Mouse (Mus musculus) heart, embryonic 11.5 days (tissue): ENCODE data around the gene 1110017D15Rik. TPM values are rescaled to one million over a fixed set of nuclear protein-coding genes. Genes with fewer than 3 reads are reported as not detected.

Experiments used
- ATAC-seq: fragments of 200-750 bp; cut with Nextera tagmentation; replicated peaks from 2 replicates; pipeline ENCODE4 v1.8.0; 2017; ENCODE audit warnings: moderate library complexity; ENCODE audit not compliant: insufficient number of reproducible peaks, low FRiP score, low TSS enrichment
- H3K27ac ChIP-seq: fragments of 300-500 bp; sonication (generic); 2 replicates; pipeline ENCODE4 v1.5.1; 2014; ENCODE audit warnings: mild to moderate bottlenecking, low read depth, low read length
- H3K27me3 ChIP-seq: fragments of 300-500 bp; sonication (generic); 2 replicates; pipeline ENCODE4 v1.6.1; 2014; ENCODE audit warnings: mild to moderate bottlenecking, low read length, mixed read lengths; ENCODE audit not compliant: control insufficient read depth, insufficient read depth
- H3K36me3 ChIP-seq: fragments of 300-500 bp; sonication (generic); 2 replicates; pipeline ENCODE4 v1.6.1; 2014; ENCODE audit warnings: mild to moderate bottlenecking, low read length, moderate library complexity, mixed read lengths; ENCODE audit not compliant: control insufficient read depth, insufficient read depth
- H3K4me1 ChIP-seq: fragments of 300-500 bp; sonication (generic); 2 replicates; pipeline ENCODE4 v1.6.1; 2014; ENCODE audit warnings: low read length; ENCODE audit not compliant: control insufficient read depth, insufficient read depth
- H3K4me2 ChIP-seq: fragments of 300-500 bp; sonication (generic); 2 replicates; pipeline ENCODE4 v1.6.1; 2014; ENCODE audit warnings: mild to moderate bottlenecking, moderate library complexity
- H3K4me3 ChIP-seq: fragments of 300-500 bp; sonication (generic); 2 replicates; pipeline ENCODE4 v1.5.1; 2014; ENCODE audit warnings: low read depth, low read length
- H3K9ac ChIP-seq: fragments of 300-500 bp; sonication (generic); 2 replicates; pipeline ENCODE4 v1.6.1; 2014; ENCODE audit warnings: mild to moderate bottlenecking, low read depth, low read length, moderate library complexity
- H3K9me3 ChIP-seq: fragments of 300-500 bp; sonication (generic); replicated peaks from 2 replicates; pipeline ENCODE4 v1.6.1; 2016; ENCODE audit warnings: low read length; ENCODE audit not compliant: control insufficient read depth
- WGBS: fragments of 180-500 bp; shearing (Covaris S2); extraction: QIAGEN DNeasy Blood & Tissue Kit; methylation state at CpG from one replicate; pipeline ENCODE4 v1.1.7; 2014; ENCODE audit not compliant: insufficient replicate concordance; 5-methylcytosine and 5-hydroxymethylcytosine counted together
- polyA plus RNA-seq: library from polyadenylated mRNA; unstranded; fragments of >200 nt; fragmentation: Nextera tagmentation; extraction: Ambion mirVana; gene quantifications from 2 replicates; pipeline ENCODE4 v1.2.1, GENCODE M21; 2014

The 1110017D15Rik gene
- polyA plus RNA-seq, 1 experiment from 2014 or later, result not detected

DNA sequence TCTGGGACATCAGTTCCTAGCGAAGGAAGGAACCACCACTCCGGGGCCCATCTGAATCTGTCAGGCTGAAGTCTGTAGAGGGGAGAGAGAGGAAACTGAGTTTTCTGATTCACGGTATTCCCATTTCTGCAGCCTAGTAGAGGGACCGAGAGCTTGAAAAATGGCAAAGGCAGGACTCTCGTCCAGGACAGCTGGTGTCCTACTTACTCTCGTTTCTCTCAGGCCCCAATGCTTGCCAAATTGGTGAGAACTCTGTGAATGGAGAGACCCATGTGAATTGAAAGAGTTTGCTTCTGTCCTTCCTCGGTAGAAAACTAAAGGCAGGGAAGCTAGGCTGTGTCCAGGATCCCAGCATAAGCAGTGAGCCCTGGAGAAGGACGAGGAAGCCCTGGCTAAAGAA is 17.5 kb downstream of the 1110017D15Rik start:
- Histone ChIP-seq H3K4me2 (no peak overlapping the region), H3K27ac (no peak overlapping the region), H3K9me3 (no peaks in the 10 kb centered on the region), H3K36me3 (no peaks in the 10 kb centered on the region), H3K4me1 (peaks cover 23% of the 10 kb centered on the region), H3K9ac (no peak overlapping the region), H3K4me3 (no peak overlapping the region; the same call in 1 of the 2 replicates), H3K27me3 (peaks cover 69% of the 10 kb centered on the region)
- 50% methylated on average over 8 of the region's 8 CpGs for WGBS
- no peak for ATAC-seq

DNA sequence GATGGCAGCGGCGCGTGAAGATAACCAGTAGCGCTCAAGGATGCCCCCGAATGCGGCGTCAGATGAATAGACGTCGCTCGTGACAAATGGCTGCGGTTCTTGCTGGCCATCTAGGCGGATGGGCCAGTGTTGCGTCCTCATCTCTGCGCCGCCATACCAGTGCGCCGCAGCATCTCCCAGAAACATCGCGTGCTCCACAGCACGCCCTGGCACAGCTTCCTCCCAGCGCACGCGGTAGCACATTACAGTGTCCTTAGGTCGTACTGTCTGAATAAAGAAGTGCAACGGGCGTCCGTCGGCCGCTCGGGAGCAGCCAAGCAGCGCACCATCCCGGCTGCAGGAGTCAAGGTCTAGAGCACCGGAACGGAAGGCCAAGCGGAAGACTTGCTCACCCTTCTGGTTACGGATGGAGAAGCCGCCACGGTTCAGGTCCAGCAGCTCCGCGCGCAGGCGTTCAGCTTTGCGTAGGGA is 18.2 kb downstream of the 1110017D15Rik start:
- Histone ChIP-seq H3K4me2 (peak overlapping the region; percentile 72), H3K27ac (no peak overlapping the region), H3K4me3 (peak overlapping the region; percentile 43), H3K36me3 (no peaks in the 10 kb centered on the region), H3K9me3 (no peaks in the 10 kb centered on the region), H3K9ac (no peak overlapping the region), H3K27me3 (peaks cover 72% of the 10 kb centered on the region), H3K4me1 (peaks cover 23% of the 10 kb centered on the region)
- ATAC-seq, result no peak
- WGBS, result 3% methylated on average over 43 of the region's 43 CpGs

DNA sequence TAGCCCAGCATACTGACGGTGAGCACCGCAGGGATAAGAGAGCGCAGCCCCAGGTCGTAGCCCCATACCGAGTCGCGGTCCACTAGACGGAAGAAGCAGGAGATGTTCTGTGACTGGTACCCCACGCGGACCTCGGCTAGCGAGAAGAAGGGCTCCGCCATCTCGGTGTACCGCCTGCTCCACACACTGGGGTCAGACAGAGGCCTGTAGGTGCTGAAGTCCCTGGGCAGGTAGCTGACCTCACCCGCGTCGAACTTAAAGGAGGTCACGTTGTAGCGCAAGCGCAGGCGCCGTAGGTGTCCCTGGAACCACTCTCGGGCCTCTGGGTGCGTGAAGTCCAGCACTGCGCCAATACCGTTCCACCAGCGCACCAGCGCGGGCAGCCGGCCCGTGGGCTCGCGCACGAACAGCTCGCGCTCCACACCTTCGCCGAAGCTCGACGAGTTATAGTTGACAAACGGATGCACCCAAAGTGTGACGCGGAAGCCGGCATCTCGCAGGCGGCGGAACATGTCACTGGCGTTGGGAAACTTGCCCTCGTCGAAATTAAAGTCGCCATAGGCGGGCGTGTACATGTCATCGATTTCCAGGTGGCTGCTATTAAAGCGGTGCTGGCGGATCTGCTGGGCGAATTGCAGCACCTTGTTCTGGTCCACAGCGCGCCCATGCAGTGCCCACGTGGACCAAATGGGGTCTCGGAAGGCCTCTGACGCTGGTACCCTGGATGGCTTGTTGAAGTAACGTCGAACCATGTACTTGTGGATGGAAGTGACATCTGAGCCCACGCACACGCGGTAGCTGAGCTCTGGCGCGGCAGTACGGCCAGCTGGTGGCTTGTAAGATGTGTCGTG is 18.9 kb downstream of the 1110017D15Rik start:
- Histone ChIP-seq H3K4me1 (peaks cover 23% of the 10 kb centered on the region), H3K36me3 (no peaks in the 10 kb centered on the region), H3K9me3 (no peaks in the 10 kb centered on the region), H3K4me3 (peak overlapping the region; percentile 43), H3K27me3 (peaks cover 72% of the 10 kb centered on the region), H3K4me2 (peak overlapping the region; percentile 72), H3K9ac (peak overlapping the region; percentile 34; the same call in 1 of the 2 replicates), H3K27ac (no peak overlapping the region)
- no peak for ATAC-seq
- WGBS, result 5% methylated on average over 72 of the region's 72 CpGs

DNA sequence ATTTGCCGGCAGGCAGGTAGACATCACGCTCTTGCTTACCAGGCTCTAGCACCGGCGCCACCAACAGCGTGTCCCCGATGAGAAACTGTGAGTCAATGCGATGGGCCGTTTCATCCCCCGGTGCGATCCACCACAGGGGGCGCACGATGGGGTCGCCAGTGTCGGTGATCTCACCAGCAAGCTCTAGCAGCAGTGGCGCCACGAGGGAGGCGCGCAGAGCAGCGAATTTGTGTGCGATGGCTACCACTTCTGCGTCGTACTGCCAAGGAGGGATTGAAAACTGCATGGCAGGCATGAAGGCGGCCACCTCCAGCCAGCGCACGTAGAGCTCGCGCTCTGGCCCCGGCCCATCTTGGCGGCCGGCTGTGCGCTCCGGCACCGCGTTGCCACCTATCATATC is 19.6 kb downstream of the 1110017D15Rik start:
- Histone ChIP-seq H3K27ac (no peak overlapping the region), H3K4me1 (peaks cover 22% of the 10 kb centered on the region), H3K4me2 (peak overlapping the region; percentile 72), H3K36me3 (no peaks in the 10 kb centered on the region), H3K9ac (peak overlapping the region; percentile 34; the same call in 1 of the 2 replicates), H3K27me3 (peaks cover 72% of the 10 kb centered on the region), H3K9me3 (no peaks in the 10 kb centered on the region), H3K4me3 (peak overlapping the region; percentile 43)
- no peak for ATAC-seq
- WGBS, result under 1% methylated on average over 34 of the region's 34 CpGs

DNA sequence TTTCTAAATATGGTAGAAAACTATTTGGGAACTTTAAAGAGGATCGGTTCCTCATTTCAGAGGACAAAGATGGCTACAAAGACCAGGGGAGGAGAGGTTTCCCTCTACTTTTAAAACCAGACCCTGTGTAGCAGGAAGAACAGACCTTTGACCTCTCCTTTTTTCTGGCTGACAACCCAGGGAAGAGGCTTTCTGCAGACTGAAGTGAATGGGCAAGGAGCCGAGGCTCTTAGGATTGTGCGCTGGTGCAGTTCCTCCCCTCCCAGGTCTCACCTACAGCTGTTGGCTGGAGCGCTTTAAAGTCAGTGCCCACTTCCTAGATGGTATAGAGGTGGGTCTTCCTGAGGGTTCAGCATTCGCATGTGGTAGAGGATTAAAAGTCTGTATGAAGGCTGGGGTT is 20.1 kb downstream of the 1110017D15Rik start:
- Histone ChIP-seq H3K36me3 (no peaks in the 10 kb centered on the region), H3K27me3 (peaks cover 69% of the 10 kb centered on the region), H3K27ac (no peak overlapping the region), H3K9me3 (no peaks in the 10 kb centered on the region), H3K9ac (no peak overlapping the region), H3K4me2 (no peak overlapping the region), H3K4me3 (no peak overlapping the region), H3K4me1 (peaks cover 17% of the 10 kb centered on the region)
- no peak for ATAC-seq
- WGBS, result 54% methylated on average over 5 of the region's 5 CpGs

DNA sequence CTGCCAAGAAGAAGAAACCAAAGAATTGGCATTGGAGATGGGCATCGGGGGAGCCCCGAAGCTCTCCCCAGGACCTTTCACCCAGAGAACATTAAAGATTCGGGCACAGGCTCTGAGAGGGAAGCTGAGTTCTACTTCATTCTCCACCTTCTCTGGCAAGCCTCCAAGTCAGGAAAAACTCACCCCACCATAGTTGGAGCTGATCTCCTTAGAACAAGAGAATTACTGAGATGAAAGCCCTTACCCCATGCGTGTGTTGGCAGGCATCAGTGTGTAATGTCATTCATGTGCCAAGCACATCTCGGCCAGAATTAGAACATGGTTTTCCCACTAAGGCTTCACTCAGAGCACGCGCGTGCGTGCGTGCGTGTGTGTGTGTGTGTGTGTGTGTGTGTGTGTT is 21.3 kb downstream of the 1110017D15Rik start:
- Histone ChIP-seq H3K9ac (no peak overlapping the region), H3K9me3 (no peaks in the 10 kb centered on the region), H3K4me1 (peaks cover 16% of the 10 kb centered on the region; the same call in 1 of the 2 replicates), H3K27ac (no peak overlapping the region), H3K4me2 (no peak overlapping the region), H3K27me3 (peaks cover 57% of the 10 kb centered on the region), H3K36me3 (no peaks in the 10 kb centered on the region), H3K4me3 (no peak overlapping the region)
- 86% methylated on average over 11 of the region's 11 CpGs for WGBS
- no peak for ATAC-seq

DNA sequence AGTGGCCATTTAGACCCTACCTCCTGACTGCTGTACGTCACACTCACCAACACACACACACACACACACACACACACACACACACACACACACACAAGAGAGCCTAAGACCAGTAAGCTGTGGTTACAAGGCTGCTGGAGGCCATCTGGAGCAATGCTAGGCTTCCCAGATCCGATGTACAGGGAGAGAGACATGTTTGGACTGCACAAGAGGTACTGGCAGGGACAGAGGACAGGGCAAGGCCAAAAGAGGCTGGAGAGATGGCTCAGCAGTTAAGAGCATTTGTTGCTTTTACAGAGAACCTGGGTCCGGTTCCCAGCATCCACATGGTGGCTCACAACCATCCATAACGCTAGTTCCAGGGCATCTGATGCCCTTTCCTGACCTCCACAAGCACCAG is 22.1 kb downstream of the 1110017D15Rik start:
- H3K4me1 ChIP-seq, result peaks cover 16% of the 10 kb centered on the region; the same call in 1 of the 2 replicates
- H3K9ac ChIP-seq, result no peak overlapping the region
- H3K9me3 ChIP-seq, result no peaks in the 10 kb centered on the region
- no peaks in the 10 kb centered on the region for H3K36me3 ChIP-seq
- no peak overlapping the region for H3K27ac ChIP-seq
- H3K27me3 ChIP-seq, result peaks cover 49% of the 10 kb centered on the region
- ATAC-seq, result no peak
- 57% methylated on average over 4 of the region's 4 CpGs for WGBS
- no peak overlapping the region for H3K4me2 ChIP-seq
- no peak overlapping the region for H3K4me3 ChIP-seq

DNA sequence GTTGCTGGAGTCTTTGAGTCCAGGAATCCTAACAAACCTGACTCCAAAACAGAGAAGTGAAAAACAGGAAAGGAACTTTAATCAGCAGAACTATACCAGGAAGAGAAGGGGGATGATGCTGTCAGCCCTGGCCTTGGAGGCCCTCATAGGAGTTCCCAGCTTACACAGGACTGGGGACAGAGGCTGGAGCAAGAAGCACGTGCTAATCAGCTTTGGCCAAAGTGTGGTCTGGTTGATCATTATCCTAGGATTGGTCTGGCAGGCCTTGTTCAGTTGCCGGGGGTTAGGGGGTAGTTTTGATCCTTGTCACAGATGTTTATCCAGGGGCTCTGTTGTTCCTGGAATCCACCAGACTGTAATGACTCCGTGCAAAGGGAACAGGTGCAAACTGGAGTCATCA is 22.8 kb downstream of the 1110017D15Rik start:
- Histone ChIP-seq H3K9ac (no peak overlapping the region), H3K4me1 (peaks cover 16% of the 10 kb centered on the region; the same call in 1 of the 2 replicates), H3K36me3 (no peaks in the 10 kb centered on the region), H3K4me2 (no peak overlapping the region), H3K27ac (no peak overlapping the region), H3K9me3 (no peaks in the 10 kb centered on the region), H3K27me3 (peaks cover 42% of the 10 kb centered on the region), H3K4me3 (no peak overlapping the region)
- WGBS, result 38% methylated on average over 3 of the region's 3 CpGs
- no peak for ATAC-seq
